Mouse (Mus musculus) Muller cell, postnatal 12 days (primary cell): Measurements from ENCODE around the gene Hoxa2.
A peak's percentile ranks its signal among the peaks of the same experiment; 100 is the strongest.

Experiments used
- DNase-seq: peaks from one replicate; pipeline ENCODE4 v3.0.0-alpha.2; 2015; ENCODE audit errors: inconsistent ontology term

Gene Hoxa2

GRCm38 (mm10) chr6:52164626-52165440 is at the start of gene Hoxa2:
Hoxa2 (minus strand) TSS chr6:52164831.
- no peak for DNase-seq

- DNase-seq: no peak
These were observed 49.6 kb upstream of the Hoxa2 start for GRCm38 (mm10) chr6:52214271-52214670.

GRCm38 (mm10) chr6:52213119-52213986 is 48.7 kb upstream of the Hoxa2 start, which contains the start of the genes Hoxa3 and Gm28308:
Hoxa3 (minus strand) TSS chr6:52213336.
Gm28308 (minus strand) TSS chr6:52213339.
- no peak for DNase-seq

GRCm38 (mm10) chr6:52212556-52213118 is 48.0 kb upstream of the Hoxa2 start:
- no peak for DNase-seq

- no peak for DNase-seq
These were observed 47.3 kb upstream of the Hoxa2 start for GRCm38 (mm10) chr6:52211961-52212360.

- peak; percentile 45 for DNase-seq
These were observed 46.7 kb upstream of the Hoxa2 start for GRCm38 (mm10) chr6:52211170-52211935.

- DNase-seq: no peak
These were observed 45.0 kb upstream of the Hoxa2 start for GRCm38 (mm10) chr6:52209685-52210046.

GRCm38 (mm10) chr6:52208868-52209684 is 44.4 kb upstream of the Hoxa2 start:
- no peak for DNase-seq

GRCm38 (mm10) chr6:52208072-52208867 is 43.6 kb upstream of the Hoxa2 start, which contains the start of gene Hoxa6:
Hoxa6 (minus strand) TSS chr6:52208722.
- DNase-seq: no peak

GRCm38 (mm10) chr6:52207684-52207976 is 43.0 kb upstream of the Hoxa2 start:
- DNase-seq: no peak

GRCm38 (mm10) chr6:52206882-52207683 is 42.5 kb upstream of the Hoxa2 start:
- no peak for DNase-seq

GRCm38 (mm10) chr6:52205638-52206621 is 41.3 kb upstream of the Hoxa2 start:
- DNase-seq: no peak

GRCm38 (mm10) chr6:52205221-52205620 is 40.6 kb upstream of the Hoxa2 start:
- DNase-seq: no peak

GRCm38 (mm10) chr6:52204050-52204752 is 39.6 kb upstream of the Hoxa2 start, which contains the start of gene Hoxa5:
Hoxa5 (minus strand) TSS chr6:52204587.
- DNase-seq: no peak

GRCm38 (mm10) chr6:52203371-52204049 is 38.9 kb upstream of the Hoxa2 start:
- DNase-seq: no peak

- no peak for DNase-seq
These were observed 38.4 kb upstream of the Hoxa2 start for GRCm38 (mm10) chr6:52203121-52203370.
